Mouse (Mus musculus) brain, embryonic 14.5 days (tissue): ENCODE results near the gene Ass1. TPM values are rescaled to one million over a fixed set of nuclear protein-coding genes. Genes with fewer than 3 reads are reported as not detected.

Source experiments
- DNase-seq: peaks from one replicate; pipeline ENCODE4 v3.0.0-alpha.2; 2011; ENCODE audit warnings: low read depth
- CTCF ChIP-seq: fragments of 200-500 bp; IDR thresholded peaks from 2 replicates; pipeline ENCODE4 v1.5.1; 2012; ENCODE audit warnings: inconsistent platforms, mild to moderate bottlenecking, moderate library complexity, borderline replicate concordance; ENCODE audit not compliant: insufficient read depth, insufficient read length; ENCODE audit errors: extremely low read depth
- POLR2A ChIP-seq: fragments of 200-500 bp; IDR thresholded peaks from 2 replicates; pipeline ENCODE4 v1.6.1; 2012; ENCODE audit warnings: mild to moderate bottlenecking, inconsistent platforms, borderline replicate concordance; ENCODE audit not compliant: poor library complexity, insufficient read depth, insufficient read length, severe bottlenecking; ENCODE audit errors: extremely low read depth
- polyA plus RNA-seq: library from polyadenylated mRNA; depleted of rRNA; stranded (reverse); fragments of >200 nt; gene quantifications from 2 replicates; pipeline ENCODE4 v1.2.3, GENCODE M21; 2012

Ass1 gene
- polyA plus RNA-seq, 1 experiment, result 6.8 TPM

GRCm38 (mm10) chr2:31497635-31498034 lies 27.6 kb downstream of the Ass1 start:
- no peak for TF ChIP-seq POLR2A
- DNase-seq, result no peak

DNA sequence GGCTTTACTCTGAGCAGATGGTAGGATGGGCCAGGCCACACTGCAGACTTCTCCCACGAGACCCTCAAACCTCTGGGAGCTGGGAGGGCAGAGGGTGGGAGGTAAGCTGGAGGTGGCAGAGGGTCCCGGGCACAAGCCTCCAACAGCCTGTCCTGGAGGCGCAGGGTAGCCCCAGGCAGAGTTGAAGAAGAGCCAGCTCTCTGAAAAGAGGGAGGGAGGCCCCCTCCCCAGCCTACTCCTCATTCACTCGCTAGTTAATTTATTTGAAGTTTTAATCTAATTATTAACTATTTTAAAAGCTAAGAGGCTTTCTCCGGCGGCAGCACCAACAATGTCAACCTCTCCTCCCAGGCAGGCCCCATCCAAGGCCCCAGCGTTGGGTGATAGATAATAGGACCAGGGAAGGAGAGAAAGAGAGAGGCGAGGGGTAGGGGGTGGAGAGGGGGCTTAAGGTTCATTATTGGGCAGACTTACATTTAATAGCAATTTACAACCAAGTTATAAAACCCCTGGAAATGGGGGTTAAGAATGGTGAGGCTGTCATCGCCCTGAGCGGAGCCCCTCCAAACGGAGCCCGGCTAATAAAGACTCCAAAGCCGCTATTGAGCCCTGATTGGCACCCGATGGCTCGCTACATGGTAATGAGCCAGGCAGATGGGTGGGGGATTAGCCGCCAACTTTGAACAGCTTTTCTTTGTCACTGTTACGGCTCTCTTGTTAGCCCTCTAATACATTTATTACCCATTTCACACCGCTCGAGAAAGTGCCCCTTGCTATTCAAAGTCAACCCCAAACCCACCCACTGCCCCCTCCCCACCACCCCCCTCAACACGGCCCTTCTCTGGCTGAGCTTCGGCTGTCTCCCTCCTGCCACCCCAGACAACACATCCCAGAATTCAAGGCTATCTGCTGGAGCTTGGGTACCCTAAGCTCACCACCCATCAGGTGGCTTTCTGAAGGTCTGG lies 29.6 kb downstream of the Ass1 start:
- DNase-seq, result peak; percentile 95
- no peak for TF ChIP-seq CTCF

- DNase-seq, result peak; percentile 89
- TF ChIP-seq CTCF, result no peak
Measured at GRCm38 (mm10) chr2:31500292-31501204, 30.5 kb downstream of the Ass1 start.

- peak; percentile 79 for DNase-seq
- TF ChIP-seq POLR2A, result no peak
- peak; percentile 23; the same call in 1 of the 2 replicates for TF ChIP-seq CTCF
Measured at GRCm38 (mm10) chr2:31501448-31502130, 31.6 kb downstream of the Ass1 start.

DNA sequence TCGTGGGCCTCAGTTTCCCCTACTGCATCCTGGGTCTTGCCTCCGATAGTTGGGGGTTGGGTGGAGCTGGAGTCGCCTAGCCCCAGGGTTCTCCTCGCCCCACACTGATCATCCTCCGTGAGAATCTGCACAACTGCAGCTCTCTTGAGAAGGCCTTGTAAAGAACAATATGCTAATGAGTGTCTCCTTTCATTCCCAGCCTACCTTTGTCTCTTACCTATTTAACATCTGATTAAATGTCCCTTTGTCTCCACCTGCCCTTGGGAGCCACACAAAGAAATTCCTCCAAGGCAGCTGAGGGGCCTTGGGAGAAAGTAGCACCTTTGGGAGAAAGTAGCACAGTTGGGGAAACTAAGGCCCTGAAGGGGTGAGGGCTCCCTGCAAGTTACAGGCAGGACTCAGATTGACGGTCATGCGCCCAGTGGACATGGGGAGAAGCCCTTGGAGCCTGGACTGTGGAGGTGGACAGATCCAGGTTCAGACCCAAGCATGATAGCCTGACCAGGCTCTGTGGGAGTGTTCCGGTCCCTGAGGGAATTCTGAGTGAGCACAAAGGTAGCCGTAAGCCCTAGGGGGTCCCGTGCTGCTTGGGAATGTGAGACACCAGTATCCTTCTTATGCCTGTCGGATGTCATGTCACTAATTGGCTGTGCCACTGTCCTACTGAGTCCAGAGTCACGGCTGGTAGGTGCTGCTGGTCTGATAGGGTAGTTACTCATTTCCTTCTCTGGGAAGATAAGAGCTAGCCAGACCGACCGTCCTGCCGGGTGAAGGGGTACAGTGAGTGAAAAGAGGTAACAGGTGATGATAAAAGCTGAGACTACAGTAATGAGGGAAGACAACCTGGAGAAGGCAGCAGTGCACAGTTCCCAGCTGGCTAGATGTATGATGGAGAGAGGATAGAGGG lies 32.9 kb downstream of the Ass1 start:
- DNase-seq, result no peak
- TF ChIP-seq POLR2A (no peak), CTCF (no peak)

GRCm38 (mm10) chr2:31505472-31505871 lies 35.5 kb downstream of the Ass1 start:
- no peak for TF ChIP-seq CTCF
- no peak for TF ChIP-seq POLR2A
- DNase-seq, result peak; percentile 69

GRCm38 (mm10) chr2:31508851-31509250 lies 38.8 kb downstream of the Ass1 start:
- TF ChIP-seq POLR2A (no peak), CTCF (no peak)
- no peak for DNase-seq

DNA sequence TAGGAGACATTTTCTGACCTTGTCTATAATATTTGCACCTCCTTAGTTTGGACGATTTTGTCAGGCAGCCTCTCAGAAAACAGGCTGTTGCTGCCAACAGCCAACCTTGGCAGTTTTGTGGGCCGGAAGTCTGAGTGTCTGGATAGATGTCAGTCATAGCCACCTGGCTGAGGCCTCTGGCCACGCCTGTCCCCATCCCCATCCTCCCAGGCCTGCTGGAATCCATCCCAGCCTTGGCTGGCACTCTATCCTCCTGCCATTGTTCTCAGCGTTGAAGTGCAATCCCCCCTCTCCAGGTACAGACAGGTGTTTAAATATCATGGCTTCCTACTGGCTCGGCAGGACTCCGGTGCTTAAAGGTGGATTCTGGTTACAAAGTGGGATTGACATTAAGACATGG lies 41.3 kb downstream of the Ass1 start:
- no peak for TF ChIP-seq CTCF

GRCm38 (mm10) chr2:31516557-31516956 lies 46.5 kb downstream of the Ass1 start:
- DNase-seq, result peak; percentile 73
- no peak for TF ChIP-seq CTCF
- TF ChIP-seq POLR2A, result no peak

More for the DNA sequence above, 41.3 kb downstream of the Ass1 start:
- DNase-seq, result no peak

GRCm38 (mm10) chr2:31521800-31522335 lies 51.9 kb downstream of the Ass1 start:
- no peak for DNase-seq
- no peak for TF ChIP-seq CTCF
- no peak for TF ChIP-seq POLR2A
